Mouse (Mus musculus) erythroblast, adult 5-6 weeks (primary cell): ENCODE measurements around the gene Klkb1. TPM values are rescaled to one million over a fixed set of nuclear protein-coding genes. Genes with fewer than 3 reads are reported as not detected.
"Not testable (repeated sequence)": the region's sequence is repeated elsewhere in the genome, so short reads cannot be mapped to it uniquely, and the experiment has no call there.

Experiments
- ATAC-seq: replicated peaks from 2 replicates; pipeline ENCODE4 v1.8.0; 2016; ENCODE audit warnings: moderate number of reproducible peaks, mild to moderate bottlenecking, moderate TSS enrichment, inconsistent platforms; ENCODE audit not compliant: poor library complexity, low FRiP score, severe bottlenecking
- total RNA-seq, 2 experiments: library from RNA; stranded (forward) in 1 of 2; stranded (reverse) in 1 of 2; fragments of 150-400 nt in 1 of 2; fragments of 200-764, 138-1000 nt in 1 of 2; gene quantifications; 2 replicates each; pipeline versions ENCODE4 v1.2.3 to v1.2.4; 2015 to 2017; ENCODE audit warnings: low replicate concordance in 2 of 2

Gene Klkb1
- total RNA-seq (2015; ENCODE audit: low replicate concordance): not detected in 2 replicates
- not detected in 2 replicates for total RNA-seq (2017; ENCODE audit: low replicate concordance)

DNA sequence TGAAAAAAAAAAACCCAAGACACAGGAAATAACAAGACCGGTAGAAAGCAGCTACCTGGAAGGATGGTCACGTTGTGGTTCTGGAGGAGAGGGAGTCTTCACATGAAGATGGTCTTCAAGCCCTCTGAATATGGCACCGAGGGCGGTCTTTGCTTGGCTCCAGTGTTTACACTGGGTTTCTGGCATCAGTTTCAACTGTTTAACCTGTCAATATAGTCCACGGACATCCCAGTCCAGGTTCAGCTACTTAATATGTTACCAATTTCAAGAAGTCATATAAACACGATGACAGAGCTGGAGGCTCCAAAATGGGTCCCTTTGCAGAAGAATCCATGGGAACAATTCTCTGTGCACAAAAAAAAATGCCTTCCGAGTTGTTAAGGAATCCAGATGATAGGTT lies at the start of gene Klkb1:
Klkb1 (minus strand) TSS at position 173 of the 400 bp plus-strand sequence.
- no peak for ATAC-seq

DNA sequence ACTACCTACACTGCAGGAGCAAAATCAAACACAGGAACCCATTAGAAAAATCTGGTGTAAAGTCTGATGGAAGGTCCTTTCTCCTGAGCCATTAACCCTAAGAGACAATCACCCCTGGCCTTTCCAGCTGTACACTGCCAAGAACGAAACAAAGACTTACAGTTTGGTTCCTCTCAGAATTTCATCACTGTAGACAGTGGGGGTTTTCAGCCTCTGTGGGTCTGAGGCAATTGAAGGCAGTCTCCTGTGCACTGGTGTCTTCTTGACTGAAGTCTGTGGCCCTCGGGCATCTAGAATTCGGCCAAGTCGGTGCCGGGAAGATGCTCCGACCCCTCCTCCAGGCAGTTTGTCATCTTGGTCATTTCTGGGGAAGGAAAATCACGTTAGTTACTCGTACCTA lies 49.6 kb upstream of the Klkb1 start:
- ATAC-seq: no peak

DNA sequence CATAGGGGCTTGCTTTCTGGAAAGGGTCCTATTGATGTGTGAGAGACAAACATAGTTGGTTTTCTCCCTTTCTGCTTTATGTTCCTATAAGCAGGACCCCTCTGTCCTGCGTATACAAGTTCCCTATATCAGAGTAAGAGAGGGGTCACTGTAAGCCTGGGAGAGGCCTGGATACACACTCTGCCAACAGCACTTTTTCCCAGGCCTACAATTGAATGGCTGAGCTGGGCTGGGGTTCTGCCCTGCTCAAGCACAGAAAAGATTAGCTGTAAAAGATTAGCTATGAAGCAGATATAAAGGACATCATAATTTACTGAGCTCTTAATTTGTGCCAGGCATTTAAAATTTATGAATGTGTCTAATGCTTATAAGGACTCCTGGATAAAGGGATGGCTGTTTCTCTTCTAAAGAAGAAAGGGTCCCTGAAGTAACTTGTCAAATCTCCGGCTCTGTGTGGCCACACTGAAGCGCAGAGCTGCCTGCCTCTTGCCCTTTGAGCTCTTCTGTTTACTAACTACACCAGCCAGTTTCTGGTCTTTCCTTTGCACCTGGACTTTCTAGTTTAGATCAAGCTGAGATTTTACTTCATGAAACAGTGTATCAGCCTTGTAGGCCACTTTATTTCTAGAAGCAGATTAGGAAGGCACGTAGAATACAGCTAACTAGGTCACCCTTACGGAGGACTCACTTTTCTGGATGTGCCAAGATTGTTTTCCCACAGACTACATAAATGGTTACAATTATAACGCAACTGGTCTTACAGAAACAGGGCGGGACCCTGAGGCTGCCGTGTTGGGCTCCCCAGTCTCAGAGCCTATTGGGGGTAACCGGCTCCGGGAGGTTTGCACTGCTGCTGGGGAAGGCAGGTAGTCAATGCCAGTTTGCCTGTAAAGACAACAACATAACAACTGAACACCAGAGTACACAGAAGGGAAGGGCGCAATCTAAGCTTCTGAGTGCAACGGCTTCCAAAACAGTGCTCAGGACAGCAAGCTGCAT lies 47.3 kb upstream of the Klkb1 start:
- ATAC-seq: no peak

DNA sequence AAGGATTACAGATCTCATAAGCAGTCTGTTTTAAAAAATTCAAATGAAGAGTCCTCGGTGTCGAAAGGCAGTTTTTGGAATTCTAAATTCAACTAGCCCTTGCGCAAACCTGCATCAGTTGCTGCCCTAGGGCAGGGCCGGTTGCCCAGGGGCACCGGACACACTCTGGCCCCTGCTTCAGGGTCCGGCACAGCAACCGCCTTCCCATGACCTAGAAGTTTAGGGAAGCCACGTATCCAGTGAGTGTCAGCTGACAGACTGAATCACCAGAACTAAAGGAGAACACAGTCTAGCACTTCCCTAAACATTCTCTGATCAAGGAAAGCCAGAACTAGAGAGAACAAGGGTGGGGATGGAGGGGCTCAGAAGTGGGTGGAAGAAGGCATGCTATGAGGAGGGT lies 38.8 kb upstream of the Klkb1 start:
- ATAC-seq: no peak

DNA sequence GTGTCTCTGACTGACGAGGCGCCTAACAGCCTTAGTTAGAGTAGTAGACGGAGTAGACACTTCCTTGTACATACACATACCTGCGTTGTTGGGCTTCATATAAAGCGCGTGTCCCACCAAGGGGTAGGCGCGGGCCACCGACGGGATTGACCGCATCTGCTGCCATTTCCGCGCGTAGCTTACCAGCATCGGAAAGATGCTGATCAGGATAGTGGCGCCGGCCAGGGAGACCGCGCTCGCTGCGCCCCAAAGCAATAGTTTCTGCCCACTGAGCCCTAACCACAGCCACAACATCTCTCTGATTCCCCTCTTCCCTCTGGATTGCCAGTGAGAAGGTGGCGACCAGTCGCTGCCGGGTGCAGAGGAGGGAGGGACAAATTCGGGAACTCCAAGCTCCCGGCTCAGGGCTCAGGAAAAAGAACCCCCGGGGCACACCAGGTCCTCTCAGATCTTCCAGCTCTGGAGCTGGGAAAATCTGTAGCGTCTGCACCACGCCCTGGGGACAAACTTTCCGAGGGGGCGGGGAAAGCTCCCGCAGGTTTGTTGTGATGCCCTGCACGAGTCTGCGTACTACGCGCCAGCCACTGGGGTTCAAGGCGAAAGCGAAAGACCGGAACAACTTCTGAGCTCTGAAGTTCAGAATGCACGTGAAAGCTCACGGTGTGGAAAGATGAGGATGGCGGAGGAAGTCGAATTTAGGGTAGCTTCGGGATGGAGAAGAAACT lies 38.2 kb upstream of the Klkb1 start, which contains the start of gene Cyp4v3:
Cyp4v3 (minus strand) TSS at position 532 of the 725 bp plus-strand sequence.
- no peak for ATAC-seq

DNA sequence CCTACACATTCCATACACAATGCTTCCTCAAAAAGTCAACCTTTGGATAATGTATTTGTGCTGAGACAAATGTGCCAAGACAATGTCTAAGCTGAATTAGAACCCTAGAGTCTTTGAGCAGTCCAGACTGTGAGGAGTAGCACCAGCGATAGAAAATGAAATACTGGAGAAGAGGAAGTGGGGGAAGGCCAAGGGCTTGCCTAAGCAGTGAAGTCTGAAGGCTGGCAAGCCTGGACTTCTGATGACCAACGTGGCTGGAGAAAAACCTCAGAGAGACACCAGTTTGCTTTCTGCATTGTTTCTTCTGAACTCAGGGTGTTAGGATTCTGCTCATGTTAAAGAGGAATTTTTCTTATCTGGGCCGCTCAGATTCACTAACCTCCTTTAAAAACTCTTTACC lies 36.2 kb upstream of the Klkb1 start:
- ATAC-seq: no peak

DNA sequence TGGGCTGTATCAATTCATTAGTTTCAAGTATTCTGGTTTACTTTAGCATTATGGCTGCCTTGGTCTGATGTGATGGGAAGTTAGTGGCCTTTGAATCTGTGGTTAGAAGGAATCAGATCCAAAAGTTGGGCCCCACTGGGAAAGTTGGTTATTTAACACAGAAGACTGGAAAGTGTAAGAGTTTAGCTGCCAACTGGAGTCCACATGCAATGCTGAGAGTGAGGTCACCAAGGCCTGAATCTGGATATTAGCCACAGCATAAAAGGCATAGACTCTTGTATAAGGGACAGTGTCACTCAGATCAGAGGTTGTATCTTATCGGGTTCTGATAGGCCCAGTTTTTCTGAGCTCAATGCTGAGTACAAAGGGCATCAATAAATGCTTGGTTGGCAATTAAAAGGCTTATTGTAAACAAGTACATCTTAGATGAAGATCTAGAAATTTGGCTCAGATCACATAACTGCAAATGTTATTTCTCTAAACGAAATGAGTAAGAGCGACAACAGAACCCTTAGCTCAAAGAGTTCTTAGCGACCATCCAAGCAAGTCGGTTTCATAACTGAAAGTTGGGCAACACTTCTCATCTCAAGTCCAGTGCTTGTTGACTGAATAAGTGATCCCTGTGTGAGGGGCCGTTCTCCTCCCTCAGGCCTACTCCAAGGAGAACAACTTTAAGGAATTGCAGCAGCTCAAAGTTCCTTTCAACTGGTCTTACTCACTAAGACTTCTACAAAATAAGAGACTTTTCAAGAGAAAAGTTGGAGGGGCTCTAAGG lies 34.7 kb upstream of the Klkb1 start:
- no peak for ATAC-seq

DNA sequence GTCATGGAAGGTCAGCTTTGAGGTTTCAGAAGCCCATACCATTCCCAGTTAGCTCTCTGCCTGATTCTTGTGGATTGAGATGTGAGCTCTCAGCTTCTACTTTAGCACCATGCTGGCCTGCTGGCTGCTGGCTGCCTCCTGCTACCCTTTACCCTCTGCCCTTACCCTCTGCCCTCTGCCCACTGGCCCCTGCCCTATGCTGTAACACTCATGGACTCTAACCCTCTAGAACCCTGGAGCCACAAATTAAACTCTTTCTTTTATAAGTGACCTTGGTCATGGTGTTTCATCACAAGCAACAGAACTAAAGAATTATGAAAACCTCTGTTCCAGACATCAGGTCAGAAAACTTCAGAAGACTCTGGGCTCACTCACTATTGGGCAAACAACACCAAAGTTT lies 32.4 kb upstream of the Klkb1 start:
- not testable (repeated sequence) for ATAC-seq

DNA sequence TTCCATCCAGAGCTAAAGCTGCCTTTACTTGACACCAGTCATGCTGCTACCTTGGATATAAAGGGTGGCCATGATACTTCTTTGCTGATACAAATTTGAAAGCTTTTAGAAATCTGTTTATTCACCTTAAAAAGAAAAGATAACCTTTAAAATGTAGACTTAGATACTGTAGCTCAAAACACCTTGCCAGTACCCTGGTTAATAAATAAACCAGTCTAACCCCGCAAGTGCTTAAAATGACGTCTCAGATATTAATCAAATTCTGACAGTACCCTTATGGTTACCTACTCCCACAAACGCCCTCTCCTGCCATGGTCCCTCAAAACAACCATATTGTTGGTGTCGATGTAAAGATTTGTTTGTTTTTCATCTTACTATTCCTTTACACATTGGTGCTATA lies 29.5 kb upstream of the Klkb1 start:
- ATAC-seq: no peak

DNA sequence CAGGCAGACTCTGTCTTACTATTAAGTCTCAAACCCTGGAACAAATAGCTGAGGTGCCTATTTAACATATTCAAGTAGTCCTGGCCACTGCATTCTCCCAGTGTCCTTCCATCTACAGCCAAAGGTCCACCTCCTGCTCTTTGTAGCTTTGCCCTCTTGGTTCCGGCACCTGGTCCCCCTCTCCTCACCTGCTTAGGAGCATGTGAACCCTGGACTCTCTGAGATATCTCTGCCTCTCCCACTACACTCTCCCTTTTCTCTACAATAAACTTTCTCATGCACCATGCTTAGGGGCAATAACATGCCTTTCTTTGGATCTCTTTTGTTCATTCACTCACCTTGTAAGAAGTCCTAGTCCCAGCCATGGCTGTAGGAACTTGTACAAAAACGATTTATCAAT lies 26.7 kb upstream of the Klkb1 start:
- ATAC-seq: no peak

DNA sequence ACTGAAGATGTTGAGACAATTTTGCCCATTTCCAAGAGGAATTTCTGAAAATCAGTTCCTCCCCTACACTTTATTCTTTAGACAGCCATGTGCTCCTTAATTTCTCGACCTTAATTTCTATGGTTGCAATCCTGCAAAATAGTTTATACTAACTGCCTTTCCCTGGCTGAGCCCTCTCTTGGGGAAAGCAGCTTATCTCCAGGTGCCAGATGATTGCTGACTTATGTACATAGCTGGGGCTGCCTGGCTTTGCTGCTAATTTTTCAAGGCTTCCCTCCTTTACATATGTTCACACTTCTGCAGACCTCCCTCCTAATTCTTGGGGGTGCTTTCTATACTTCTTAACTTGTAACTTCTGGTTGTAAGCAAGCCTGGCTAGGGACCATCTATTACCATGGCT lies 26.3 kb upstream of the Klkb1 start:
- ATAC-seq: no peak

DNA sequence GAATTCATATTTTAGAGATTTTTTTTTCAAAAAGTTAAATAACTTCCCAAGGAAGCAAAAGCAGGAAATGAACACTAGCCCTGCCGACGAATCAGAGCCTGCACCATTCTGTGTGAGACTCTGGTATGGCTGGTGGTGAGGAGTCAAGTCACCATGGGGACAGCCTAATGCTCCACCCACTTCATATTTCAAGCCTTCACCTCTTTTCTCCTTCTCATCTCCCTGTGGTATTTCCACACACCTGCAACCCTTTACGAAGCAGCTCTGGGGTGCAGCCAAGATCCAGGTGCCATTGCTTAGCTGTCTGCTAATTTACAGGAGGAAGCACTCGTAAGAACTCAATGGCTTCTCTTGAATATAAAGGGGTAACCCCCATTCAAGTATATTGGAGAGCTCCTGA lies 16.3 kb upstream of the Klkb1 start:
- no peak for ATAC-seq

DNA sequence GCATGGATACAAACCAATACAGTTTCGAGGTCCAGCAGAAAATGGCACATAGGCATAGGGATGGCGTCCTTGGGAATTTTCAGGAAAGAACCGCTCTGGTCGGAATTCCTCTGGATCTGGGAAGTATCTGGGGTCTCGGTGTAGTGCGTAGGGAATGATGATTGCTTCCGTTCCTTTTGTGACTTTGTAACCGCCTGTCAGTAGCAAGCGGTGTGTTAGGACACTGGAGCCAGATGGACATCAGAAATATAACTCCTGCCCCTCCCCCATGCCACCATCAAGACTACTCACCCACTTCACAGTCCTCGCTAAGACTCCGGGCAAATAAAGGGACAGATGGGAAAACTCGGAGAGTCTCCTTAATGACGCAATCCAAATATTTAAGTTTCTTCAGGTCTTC lies 13.7 kb upstream of the Klkb1 start, which contains the start of gene Gm45753:
Gm45753 (minus strand) TSS at position 101 of the 400 bp plus-strand sequence.
- ATAC-seq: no peak

DNA sequence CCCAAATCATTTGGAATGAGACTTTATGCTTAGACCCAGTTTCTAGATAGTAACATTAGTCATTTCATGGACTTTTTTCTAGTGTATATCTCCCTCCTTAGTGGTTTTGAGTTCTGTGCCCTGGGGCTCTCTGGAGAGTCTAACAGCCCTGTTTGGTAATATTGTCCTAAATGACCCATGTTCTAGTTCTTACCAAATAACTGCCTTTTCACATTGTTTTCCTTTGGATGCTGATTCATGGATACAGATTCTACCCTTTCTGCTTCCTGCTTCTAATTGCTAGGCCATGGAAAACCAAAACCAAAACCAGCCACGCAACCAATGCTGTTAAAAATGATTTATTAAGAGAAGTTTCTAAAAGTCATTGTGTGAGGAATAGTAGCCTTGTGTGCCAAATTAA lies 10.8 kb upstream of the Klkb1 start:
- no peak for ATAC-seq

DNA sequence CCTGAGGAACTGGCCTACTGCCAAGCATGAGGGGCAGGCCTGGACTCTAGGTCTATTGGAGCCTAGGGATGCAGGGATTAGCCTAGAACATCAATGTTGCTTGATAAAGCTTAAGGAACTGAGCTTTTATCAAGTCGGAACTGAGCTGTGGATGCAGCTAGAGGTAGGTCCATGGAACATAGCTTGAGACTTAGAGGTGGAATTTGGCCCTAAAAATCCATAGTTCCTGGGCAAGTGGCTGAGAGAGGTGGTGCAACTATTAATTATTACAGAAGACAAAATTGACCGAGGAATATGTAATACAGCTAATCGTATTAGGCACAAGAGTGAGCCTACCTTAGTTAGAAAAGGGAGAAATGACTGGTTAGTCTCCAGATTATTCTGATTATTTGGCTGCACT lies 9.7 kb upstream of the Klkb1 start:
- no peak for ATAC-seq

DNA sequence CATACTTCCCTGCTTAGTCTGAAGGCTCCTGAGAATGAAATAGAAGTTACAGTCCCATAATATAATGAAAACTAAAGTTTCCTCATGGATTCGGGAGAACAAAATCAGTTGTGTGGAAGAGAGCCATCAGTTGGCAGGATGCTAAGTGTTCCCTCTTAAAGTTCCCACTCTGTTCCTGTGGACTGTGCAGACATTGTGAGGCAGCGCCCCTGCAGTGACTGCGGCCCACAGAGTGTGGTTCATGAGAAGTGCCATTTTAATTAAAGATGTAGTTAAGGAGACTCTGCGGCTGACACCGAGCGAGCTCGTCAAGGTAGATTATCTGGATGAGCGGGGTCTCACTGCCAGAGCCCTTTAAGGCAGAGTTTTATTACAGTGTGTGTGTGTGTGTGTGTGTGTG lies 7.7 kb upstream of the Klkb1 start:
- ATAC-seq: no peak

DNA sequence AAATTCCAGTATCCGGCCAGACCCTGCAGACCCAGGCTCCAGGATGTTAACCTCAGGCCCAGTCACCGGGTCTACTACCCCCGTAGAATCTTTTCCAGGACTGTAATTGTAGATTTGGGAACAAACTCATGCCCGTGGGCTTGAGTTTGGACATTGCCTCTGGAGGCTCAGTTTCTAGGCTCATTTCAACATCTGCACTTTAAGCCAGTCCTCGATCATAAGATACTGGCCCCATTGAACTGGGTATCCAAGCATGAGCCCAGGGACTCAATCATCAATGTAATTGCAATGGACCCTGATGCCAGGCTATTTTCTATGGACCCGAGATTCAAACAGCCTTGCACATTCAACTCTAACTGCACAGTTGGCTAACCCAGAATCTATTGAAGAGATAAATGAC lies 617 bp upstream of the Klkb1 start:
- no peak for ATAC-seq

DNA sequence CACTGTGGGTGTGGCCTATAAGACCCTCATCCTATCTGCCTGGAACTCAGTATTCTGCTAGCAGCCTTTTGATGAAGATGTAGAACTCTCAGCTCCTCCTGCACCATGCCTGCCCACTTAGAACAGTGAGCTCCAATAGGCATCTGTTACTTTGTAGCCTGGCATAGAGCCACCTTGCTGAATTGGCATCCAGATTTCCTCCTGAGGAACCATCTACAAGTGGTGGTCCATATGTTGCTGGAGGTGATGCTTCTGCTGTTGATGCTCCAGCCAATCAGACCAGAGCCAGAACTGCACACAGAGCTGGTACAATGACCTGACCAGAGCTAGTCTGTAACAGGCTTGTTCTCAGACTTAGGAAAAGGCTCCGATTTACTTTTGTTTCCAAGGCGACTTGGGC lies 2.9 kb downstream of the Klkb1 start:
- ATAC-seq: no peak

DNA sequence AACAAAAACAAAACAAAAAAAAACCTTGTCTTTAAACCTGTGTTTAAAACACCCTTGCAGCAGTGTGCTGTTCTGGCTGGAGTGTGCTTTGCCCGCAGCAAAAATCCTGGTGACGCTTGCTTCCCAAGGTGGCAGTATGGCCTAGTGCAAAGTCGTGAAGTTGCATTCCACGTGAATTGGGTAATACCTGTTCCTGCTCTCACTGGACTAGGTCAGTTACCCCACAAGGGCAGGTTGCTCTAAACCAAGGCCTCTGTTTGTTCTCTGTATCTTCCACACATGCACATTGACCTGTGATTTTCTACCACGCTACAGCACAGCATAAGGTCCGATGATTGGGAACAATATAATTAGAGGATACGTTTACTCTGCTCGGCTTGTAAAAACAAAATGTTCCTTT lies 13.0 kb downstream of the Klkb1 start:
- ATAC-seq: no peak

DNA sequence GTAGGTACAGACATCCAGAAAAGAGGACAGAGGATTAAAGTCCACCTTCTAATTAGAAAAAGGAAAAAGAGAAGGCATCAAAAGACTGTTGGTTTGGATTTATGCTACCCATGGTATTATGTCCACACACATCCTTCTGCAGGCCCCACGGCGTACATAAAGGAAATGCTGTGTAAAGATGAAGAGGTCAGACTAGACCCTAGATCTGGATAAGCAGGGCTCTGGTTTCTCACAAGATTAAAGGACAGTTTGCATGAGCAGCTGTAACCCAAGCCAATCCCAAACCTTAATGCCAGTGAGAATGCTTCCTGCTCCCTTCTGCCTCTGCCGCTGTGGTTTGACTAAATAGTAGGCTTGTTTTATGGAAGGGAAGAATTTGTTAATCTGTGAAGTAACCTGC lies 17.2 kb downstream of the Klkb1 start:
- no peak for ATAC-seq
